In genomic region chr15:62328305-62328881, GRCm38 (mm10) we compare ENCODE assay signal across 8 mouse cellular contexts.
DNase-seq lines count a peak whose midpoint lies in the region; ATAC-seq and TF ChIP-seq lines count a peak whose summit lies in the region.

No protein-coding gene starts in this region.

- TF ChIP-seq CTCF in intestine, postnatal 0 days (IDR thresholded peaks at IDR 0.05; ENCODE audit: low read depth): 0 out of 2 replicates have a peak, but pooled peaks have one; percentile 14
- no peak for TF ChIP-seq CTCF in hindbrain, postnatal 0 days (IDR thresholded peaks at IDR 0.05; ENCODE audit: low read depth)

- H3K27me3 ChIP-seq in intestine, postnatal 0 days (replicated peaks; ENCODE audit: control insufficient read depth, insufficient read depth, low read length): no peaks in the 10 kb centered on the region
- no peaks in the 10 kb centered on the region for H3K27me3 ChIP-seq in hindbrain, postnatal 0 days (ENCODE audit: insufficient read depth, low read length)

- ATAC-seq in intestine, postnatal 0 days: no peak
- no peak for ATAC-seq in activated CD4-positive, CD25-positive, alpha-beta regulatory T cell, adult 4 months
- ATAC-seq in hindbrain, postnatal 0 days: no peak

- no peak overlapping the region for H3K27ac ChIP-seq in intestine, postnatal 0 days (ENCODE audit: low read depth, low read length)
- H3K27ac ChIP-seq in hindbrain, postnatal 0 days: no peak overlapping the region

- H3K36me3 ChIP-seq in intestine, postnatal 0 days (ENCODE audit: control insufficient read depth, insufficient read depth): no peaks in the 10 kb centered on the region
- H3K36me3 ChIP-seq in hindbrain, postnatal 0 days (ENCODE audit: insufficient read depth, low read length): no peaks in the 10 kb centered on the region

- no peak overlapping the region for H3K4me3 ChIP-seq in intestine, postnatal 0 days (ENCODE audit: low read depth, low read length)
- H3K4me3 ChIP-seq in hindbrain, postnatal 0 days (ENCODE audit: low read length): no peak overlapping the region

- 0 out of 2 replicates have a peak, but pooled peaks cover 3% of the 10 kb centered on the region for H3K4me1 ChIP-seq in intestine, postnatal 0 days (replicated peaks; ENCODE audit: control insufficient read depth, insufficient read depth, low read length)
- no peaks in the 10 kb centered on the region for H3K4me1 ChIP-seq in hindbrain, postnatal 0 days (ENCODE audit: insufficient read depth, low read length)

- no peaks in the 10 kb centered on the region for H3K9me3 ChIP-seq in intestine, postnatal 0 days (ENCODE audit: control insufficient read depth)
- H3K9me3 ChIP-seq in hindbrain, postnatal 0 days (ENCODE audit: low read length): no peaks in the 10 kb centered on the region

- 23% methylated on average over 9 of the region's 9 CpGs for WGBS in intestine, postnatal 0 days
- 40% methylated on average over 9 of the region's 9 CpGs for WGBS in hindbrain, postnatal 0 days

- DNase-seq in urinary bladder, adult 18-20 months (ENCODE audit: low spot score in 2 of 2): peak; percentile 12 to 18
- DNase-seq in urinary bladder, postnatal 10 days (ENCODE audit: low spot score): no peak
- DNase-seq in gastrocnemius, adult 18-20 months (ENCODE audit: low spot score): peak; percentile 73
- peak; percentile 13 to 24 for DNase-seq in lung, postnatal 4 days
- DNase-seq in thymus, postnatal 25 days: no peak
- DNase-seq in hindbrain, postnatal 0 days (ENCODE audit: low spot score): no peak

- H3K9ac ChIP-seq in intestine, postnatal 0 days (ENCODE audit: low read depth, low read length): no peak overlapping the region
- H3K9ac ChIP-seq in hindbrain, postnatal 0 days (replicated peaks; ENCODE audit: low read length): no peak overlapping the region

- peak overlapping the region; percentile 17; the same call in 1 of the 2 replicates for H3K4me2 ChIP-seq in intestine, postnatal 0 days (replicated peaks; ENCODE audit: low read depth)
- H3K4me2 ChIP-seq in hindbrain, postnatal 0 days (ENCODE audit: low read depth, low read length): no peak overlapping the region

Comparison
In these comparisons a context has a peak if more than half of its experiments do, and no peak if none do; other contexts are left out.
1. DNase-seq: peak in urinary bladder, adult 18-20 months (2 of 2), gastrocnemius, adult 18-20 months (single experiment) and lung, postnatal 4 days (2 of 2); none in urinary bladder, postnatal 10 days (single experiment), thymus, postnatal 25 days (single experiment) and hindbrain, postnatal 0 days (single experiment).